Mouse (Mus musculus) gastrocnemius, postnatal 4 days (tissue): ENCODE data around the gene Tspan5. TPM values are rescaled to one million over a fixed set of nuclear protein-coding genes. Genes with fewer than 3 reads are reported as not detected.

Experiments
- DNase-seq, 2 experiments: peaks; one replicate each; pipeline ENCODE4 v3.0.0; 2021 to 2022; ENCODE audit warnings: low spot score in 2 of 2, mixed read lengths in 2 of 2
- total RNA-seq, 2 experiments: library from RNA; stranded (reverse); gene quantifications; 2 replicates each; pipeline ENCODE4 v1.2.3; 2021

Gene Tspan5
- total RNA-seq, 2 experiments from 2014 or later = 16.3 to 17.5 TPM

DNA sequence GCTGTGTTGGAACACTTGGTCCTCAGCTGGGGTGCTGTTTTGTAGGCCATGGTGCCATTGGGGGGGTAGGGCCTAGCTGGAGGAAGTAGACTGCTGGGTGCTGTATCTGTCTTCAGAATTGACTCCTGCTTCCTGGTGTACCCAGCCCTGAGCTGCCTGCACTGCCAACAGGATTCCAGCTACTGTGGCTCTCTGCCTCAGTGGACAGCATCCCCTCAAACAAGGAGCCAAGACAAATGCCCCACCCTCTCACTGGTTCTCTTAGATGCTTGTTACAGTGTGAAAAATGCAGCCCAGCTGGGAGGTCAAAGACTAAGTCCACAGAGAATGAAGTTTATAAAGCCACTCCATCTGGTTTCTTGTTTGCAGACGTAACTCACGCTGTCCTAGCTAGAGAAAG, 101.2 kb downstream of the Tspan5 start:
- DNase-seq = no peak

DNA sequence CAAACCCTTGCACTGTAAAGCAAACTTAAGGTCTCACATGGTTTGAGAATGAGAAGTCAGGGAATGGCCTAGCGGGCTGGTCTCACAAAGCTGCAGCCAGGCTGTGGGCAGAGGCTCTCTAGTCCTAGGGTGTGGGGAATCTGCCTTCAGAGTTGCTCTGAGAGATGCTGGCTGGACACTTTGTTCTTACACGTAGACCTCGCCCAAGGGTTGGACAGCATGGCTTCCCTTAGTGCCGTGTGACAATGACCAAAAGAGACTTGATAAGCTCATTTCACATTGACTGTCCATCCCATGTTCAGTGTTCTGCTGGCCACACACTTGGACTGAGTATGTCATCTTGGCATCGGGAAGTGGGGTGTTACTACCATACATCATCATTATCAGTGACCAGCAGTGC, 101.6 kb downstream of the Tspan5 start:
- DNase-seq = no peak

DNA sequence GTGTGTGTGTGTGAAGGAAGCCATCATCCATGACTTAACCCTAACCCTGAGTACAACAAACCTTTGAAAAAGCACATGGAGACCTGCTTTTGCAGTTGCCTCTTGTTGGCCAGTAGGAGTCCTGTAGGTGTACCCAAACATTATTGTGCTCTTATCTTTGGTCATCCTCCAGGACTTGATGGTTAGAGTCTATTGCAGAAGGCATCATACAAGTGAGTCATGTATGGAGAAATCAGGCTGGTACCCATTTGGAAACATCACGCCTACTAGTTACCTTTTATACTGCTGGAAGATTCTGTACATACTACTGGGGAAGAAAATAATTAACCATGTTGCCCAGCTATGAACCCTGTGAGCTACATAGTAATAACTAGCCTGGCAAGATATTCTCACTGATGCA, 103.8 kb downstream of the Tspan5 start:
- DNase-seq = no peak

DNA sequence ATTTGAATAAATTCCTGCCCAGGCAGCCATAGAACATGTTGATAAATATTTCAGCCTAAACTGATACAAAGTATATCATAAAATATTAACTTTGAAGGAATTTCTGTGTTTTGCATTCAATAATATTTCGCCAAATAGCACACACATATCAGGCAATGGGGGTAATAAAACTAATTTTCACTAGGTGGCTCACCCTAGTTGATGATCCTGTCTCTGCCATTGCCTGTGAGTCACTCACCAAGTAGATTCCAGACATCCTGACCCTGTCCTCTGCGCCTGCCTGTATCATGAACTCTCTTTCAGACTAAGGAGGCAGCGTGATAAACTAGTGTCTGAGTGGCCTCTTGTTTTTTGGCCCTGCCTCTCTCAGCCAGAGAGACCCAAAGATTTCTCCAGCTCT, 105.8 kb downstream of the Tspan5 start:
- no peak for DNase-seq

DNA sequence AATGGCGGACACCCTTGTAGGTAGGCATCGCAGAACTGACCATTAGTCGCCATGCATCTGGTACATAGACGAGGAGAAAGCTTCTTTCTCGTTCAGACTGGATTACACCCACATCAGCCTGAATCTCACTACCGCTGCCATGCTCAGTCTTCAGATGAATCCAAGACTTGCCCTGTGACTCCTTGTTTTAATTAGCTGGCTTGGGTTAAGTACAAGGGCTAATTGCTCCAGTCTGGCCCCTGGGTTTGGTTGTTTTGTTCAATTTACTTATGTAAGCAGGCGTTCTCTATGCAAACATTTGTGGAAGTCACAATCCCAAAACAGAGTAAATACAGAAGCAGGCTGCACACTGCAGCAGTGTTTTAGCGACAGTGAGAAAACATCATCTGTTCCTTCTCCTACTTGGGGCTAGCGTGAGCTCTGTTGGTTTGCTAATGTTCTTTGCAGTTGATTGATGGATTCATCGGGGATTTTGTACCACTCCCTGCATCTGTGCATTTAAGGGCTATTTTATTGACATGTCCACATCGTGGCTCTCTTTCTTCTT, 107.8 kb downstream of the Tspan5 start:
- no peak for DNase-seq

DNA sequence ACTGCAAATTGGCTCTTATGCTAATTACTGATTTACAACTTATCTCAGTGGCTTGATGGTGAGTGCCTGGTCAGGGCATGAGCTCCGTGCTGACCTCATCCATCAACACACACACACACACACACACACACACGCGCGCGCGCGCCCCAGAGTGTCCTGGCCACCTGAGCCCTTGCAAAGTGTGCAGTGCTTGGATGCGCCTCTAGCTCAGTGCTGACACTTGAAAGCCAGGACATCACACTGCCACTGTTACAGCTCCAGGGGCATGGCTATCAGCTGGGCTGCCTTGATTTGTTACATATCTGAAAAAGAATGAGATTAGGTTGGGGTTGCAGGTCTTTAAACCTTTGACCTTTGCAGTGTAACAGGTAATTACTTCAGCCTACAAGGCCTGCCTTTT, 109.9 kb downstream of the Tspan5 start:
- DNase-seq = no peak

DNA sequence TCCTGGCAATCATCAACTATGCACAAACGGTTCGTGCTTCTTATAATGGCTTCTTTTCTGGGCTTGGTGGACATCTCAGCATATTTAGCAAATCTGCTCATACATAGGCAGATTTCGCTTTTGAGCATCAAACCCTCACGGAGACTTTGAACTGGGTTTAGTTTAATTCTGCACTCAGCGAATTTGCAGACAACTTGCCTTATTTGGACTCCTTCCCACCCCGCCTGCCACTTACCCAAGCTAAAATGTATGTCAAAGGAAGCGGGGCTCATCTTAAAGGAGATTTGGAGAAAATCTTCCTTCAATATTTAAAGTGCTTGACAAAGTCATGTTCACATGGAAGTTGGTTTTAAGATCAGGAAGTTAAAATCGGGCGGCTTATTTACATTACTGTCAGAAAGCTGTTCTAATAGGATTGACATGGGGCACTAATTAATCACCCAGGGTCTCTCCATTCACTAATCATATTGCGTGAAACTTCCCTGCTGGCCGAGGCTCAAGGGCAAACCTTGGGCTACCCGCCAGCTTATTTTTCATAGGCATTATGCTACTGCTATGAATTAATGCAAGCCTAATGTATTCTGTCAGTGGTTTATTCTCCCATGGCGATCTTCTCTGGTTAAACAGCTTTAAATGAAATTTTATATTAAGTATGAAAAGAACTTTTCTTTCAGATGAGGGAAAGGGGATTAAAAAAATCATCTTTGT, 111.1 kb downstream of the Tspan5 start:
- no peak for DNase-seq

DNA sequence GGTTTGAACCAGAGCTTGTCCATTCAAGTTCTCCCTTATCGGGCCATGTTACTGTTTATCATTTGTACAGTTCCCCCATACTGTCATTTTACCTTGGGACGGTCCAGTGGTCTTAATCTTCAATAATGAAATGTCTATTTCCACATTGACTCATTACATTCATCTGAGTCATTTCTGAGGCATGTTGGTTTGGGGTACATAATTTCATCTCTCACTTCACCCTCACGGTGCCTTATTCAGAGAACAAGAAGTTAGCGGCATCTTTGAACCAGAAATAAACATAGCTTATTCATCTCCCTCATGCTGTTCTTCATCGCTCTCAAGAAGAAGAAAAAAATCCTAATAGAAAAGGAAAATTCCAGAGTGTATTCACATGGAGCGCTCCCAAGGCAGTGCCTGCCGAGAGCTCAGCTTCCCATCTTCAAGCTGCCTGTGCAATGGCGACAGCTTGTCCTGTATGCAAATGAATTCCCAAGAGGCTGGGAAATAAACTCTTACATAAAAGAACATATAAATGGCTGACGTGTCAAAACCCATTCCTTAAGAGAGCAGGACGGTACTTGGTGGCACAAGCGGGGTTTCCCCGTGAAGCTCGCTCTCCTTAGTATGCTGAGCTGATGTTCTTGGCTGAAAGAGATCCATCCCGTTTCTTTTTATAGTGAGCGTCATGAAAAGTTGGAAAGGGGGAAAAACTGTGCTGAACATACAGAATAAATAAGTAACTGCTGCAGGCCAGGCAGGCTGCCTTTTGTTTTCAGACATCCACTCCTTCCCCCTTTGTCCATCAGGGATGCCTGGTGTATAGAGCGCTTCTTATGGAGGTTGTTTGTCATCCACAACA, 112.2 kb downstream of the Tspan5 start:
- DNase-seq = no peak

DNA sequence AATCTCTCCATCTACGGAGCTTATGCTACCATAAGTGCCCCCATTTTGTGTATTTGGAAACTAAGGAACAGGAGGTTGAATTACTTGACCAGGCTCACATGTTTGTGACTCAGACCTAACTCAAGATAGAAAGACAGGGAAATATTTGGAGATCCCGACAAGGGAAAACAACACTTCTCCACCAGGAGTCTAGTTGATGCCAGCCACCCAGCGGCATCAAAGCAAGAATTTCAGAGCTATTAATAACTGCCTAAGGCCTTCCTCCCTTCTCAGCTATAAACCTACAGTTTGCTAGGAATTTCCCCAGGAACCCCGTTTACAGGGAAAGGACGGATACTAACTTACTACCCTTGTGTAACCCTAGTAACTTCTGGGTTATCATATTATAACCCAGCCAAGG, 113.4 kb downstream of the Tspan5 start:
- DNase-seq = no peak

DNA sequence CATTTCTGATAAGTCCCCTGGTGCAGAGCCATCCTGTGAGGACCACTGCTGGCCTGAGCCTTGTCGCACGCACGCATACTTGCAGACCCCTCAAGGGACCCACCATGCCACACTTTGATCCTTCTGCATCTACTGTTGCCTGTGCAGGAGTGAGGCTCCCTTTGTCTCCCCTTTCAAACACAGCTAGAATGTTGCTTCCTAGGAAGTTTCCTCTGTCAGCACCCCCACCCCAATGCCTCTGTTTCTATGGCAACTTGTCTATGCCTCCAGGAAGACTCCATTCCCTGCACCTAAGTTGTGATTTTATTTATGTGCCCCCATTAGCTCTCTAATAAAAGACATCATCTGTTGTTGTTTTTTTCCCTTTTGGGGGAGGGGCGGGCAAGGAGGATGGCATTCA, 115.0 kb downstream of the Tspan5 start:
- DNase-seq = no peak

DNA sequence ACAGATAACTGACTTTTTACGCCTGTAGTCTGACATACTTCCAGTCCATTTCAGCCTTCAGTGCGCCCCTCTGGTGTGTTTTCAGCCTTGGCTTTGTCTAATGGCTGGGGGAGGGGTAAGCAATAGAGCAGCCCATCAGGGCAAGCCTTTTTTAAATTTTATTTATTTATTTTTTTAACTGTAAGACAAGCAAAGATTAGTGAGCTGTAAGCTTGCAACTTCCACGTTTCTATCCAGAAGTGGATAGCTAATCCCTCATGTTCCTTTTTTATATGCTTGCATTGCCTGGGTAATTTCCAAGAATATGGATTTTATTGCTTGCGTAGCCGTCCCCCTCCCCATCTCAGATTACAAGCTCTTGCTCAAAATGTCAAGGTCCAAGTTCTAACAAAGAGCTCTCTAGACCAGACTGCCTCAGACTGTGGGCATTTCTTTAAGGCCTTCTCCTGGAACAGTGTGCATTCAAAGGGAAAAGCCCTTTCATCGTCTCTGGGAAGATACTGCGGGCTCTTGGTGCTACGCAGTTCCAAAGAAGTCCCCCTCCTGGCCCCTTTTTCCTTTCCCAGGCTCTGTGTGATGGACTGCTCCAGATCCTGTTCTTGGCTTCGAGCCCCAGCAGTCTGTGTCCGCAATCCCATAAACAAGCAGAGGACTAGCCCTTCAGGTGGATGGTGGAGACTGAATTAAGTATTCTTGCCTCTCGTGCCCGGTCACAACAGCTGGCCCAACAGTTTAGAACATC, 116.0 kb downstream of the Tspan5 start:
- DNase-seq = peak in 1 of 2 experiments; percentile 31

DNA sequence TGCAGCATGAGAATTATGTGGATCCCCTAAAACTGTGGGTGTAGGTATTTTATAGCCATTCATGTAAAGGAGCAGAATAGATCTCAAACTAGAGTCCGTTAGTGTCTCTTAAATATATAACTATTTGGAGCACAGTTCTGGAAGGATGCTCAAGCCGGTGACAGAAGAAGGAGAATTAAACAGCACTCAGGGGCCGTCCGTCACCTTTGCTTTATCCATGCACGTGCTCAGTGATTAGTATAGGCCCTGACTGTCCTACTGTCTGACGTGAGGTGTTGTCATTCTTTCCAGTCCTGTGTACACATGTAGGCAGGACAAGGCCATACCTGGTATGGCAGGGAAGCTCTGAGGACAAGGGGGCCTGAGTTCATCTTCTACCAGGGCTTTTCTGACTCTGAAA, 116.7 kb downstream of the Tspan5 start:
- DNase-seq = no peak

DNA sequence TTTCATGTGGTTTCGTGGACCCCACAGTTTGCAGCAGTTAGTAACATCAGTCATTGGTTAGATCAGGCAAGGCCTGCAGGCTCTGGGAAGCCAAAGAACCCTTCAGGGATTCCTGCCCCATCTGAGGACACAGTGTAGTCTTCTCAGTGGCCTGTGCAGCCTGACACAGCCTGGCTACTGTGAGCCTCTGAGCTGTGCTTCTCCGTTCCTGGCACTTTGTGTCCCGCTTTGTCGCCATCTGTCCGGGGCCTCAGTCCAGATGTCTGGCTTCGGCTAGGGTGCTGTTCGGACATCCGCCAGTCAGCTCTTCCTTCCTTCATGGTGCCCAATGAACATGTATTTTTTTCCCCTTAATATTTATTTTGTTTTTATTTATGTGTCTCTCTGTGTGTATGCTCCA, 117.2 kb downstream of the Tspan5 start:
- no peak for DNase-seq

DNA sequence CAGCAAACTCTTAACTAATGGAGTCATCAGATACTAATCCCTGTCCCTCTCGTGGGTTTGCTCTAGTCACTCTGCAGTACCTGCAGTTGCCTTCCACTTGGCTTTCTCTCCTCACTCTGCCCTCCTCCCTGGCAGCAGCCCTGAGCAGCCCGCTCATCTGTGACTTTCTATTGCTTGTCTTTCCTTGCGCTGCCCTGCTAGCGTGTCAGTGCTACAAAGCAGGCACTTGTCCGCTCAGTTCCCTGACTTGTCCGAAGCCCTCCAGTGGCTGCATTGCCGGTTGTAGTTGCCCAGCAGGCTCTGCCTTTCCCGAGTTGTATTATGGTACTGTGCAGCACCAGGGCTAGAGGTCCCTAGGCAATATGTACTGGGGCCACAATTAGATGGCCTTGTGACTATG, 117.7 kb downstream of the Tspan5 start:
- DNase-seq = no peak

DNA sequence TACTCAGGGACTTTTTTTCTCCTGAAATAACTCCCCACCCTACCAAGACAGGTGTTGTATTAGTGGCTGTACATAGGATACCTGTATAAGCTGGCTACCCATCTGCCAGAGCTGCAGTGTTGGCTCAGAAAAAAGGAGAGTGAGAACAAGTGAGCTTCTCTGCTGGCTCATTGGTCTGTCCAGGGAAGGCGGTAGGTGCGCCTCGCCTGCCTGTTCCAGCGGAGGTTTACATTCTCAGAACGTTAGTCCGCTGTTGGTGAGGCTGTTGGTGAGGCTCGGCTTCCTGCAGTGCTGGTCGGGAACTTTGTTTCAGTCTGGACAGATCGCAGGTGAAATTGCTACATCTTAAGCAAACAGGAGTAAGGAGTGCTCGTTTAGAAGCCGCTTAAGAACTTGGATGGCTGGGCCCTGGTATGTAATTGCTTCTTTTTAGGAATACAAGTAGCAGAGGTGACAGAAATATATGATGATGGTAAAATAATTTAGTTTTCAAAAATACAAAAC, 118.3 kb downstream of the Tspan5 start:
- DNase-seq = no peak

DNA sequence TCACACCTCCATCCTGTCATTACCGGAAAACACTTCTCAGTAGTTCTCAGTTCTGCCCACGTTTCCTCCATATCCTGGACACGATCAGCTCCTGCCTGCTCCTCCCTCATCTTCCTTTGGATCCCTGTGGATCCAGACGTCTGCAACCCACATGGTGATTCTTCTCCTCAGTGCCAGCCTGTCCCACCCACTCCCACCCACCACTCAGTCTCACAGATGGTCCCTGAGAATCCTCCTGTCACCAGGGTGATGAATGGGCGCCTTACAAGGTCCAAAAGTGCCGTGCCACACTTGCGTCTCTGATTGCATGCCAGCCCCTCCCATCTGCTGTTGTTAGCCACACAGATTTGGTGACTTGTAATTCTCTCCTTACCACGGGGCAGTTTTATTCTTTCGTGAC, 119.0 kb downstream of the Tspan5 start:
- DNase-seq = no peak

DNA sequence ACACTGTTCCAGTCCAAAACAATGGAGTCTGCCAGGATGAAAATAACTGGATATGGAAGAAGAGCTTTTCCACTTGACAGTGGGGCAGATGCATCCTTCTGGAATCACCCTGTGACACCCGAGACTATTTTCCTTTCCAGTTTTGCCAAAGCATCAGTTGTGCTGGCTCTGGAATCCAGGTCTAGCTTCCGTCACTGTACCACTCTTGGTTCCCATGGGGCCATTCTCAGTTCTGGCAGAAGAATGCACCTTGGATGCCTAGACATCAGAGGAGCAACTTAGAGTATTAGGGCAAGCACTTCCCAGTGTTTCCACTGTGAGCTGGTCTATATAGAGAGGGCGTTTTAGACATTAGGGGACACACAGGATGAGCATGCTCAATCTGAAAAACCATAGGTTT, 119.6 kb downstream of the Tspan5 start:
- DNase-seq = no peak

DNA sequence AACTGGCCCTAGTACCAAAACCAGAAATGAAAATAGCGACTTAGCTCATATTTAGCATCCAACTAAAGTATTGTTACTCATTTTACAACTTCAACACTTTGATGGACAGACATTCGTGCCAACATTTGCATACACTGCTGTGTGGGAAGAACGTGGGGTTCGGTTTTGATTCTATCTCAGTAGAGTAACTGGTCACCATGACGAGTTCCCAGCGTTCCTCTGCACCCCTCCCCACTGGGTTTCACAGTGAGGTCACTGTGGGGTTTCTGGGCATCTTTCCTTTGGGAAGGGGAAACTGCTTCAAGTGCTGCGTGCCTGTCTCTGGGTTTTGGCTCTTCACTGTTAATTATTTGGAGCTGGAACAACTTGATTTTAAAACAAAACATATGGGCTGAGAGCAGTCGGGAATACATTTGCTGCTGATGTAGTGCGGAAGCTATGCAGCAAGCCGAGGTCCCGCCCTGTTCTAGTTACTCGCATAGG, 122.2 kb downstream of the Tspan5 start:
- DNase-seq = no peak

DNA sequence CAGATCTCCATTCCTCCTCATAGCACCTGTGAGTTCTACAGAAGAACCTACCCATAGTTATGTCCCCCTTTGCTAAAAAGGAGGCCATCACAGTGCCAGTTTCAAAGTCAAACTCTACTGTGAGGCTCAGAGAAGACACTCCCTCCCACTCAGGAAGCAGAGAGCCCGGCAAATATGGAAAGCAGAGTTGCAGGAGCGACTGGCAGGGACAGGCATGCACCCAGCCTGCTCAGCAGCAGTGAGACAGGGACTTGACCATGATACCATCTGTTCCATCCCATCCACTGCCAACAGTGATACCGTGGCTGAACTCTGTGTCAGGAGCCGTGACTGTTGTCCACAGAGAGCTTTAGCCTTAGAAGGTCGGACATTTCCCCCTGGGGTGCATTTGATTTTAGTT, 123.3 kb downstream of the Tspan5 start:
- DNase-seq = no peak

DNA sequence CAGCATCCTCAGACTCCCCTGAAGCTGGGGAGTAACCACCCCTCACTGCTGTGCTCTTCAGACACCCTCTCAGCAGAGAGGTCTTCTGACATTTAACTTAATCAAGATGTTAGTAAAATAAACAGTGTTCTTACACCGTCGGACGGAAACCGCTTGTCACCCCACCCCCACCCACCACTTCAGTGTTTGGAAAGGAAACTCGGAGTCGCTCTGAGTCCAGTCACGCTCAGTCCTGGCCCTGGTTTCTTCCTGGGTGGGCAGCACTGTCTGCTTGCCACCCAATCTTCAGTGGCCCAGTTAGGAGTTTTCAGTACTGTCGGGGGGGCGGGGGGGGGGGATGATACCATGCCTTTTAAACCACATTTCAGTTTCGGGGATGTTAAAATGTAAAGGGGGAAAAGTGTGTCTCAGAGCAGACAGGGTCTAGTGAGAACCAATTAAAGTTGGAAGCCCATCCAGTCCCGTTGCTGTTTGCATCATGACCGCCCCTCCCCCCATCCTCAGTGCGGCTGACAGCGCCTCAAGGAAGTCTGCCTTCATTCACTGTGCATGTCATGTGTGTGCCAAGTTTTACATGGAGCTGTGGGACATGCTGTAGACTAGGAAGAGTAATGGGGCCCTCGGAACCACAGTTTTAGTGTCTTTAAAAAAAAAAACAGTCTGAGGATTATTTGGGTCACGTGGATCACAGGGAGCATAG, 125.3 kb downstream of the Tspan5 start:
- DNase-seq = no peak

DNA sequence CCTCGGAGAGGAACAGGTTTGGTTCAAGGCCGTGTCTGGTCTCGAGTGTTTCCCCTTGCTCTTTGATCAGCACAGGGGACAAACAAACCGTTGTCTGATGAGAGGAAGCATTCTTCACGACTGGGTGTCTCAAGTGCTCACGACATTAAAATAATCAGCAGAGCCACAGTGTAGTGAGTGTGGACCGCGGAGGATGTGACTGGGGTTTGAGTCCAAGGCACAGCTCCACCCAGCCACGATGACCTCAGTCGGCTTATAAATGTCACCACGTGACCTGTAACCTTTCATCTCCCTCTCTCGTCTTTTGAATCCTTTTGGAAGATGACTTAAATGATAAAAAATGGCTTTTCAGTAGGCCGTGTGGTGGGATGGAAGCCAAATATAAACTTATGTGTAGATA, 126.4 kb downstream of the Tspan5 start:
- DNase-seq = no peak
